Mouse (Mus musculus): Measurements from ENCODE around the gene Crispld2. TPM values are rescaled to one million over a fixed set of nuclear protein-coding genes. Genes with fewer than 3 reads are reported as not detected.

Gene Crispld2
- polyA plus RNA-seq, 1 experiment: 8.4 TPM

- no peak for DNase-seq (ENCODE audit: low read depth, low spot score)
- 37% methylated on average over 6 of the region's 6 CpGs for WGBS
Measured at GRCm38 (mm10) chr8:119994556-119994955, 2.3 kb downstream of the Crispld2 start.

DNA sequence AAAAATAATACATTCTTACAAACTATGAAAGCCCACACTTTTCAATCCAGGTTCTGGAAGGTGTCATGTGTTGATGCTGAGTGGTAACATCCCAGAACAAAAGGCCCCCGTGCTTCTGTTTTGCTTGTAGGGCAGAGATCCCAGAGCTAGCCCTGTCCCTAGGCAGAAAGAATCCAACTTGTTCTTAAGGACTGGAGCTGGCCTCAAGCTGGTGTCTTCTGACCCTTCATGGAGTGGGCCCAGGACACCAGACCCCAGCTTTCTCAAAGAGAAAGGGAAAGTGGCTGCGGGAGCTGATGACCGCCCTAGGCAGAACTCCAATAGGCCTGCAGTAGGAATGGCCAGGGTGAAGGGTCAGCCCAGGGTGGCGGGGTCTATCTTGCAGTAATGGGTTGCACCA, 5.0 kb downstream of the Crispld2 start:
- DNase-seq (ENCODE audit: low read depth, low spot score): no peak
- 78% methylated on average over 4 of the region's 4 CpGs for WGBS

DNA sequence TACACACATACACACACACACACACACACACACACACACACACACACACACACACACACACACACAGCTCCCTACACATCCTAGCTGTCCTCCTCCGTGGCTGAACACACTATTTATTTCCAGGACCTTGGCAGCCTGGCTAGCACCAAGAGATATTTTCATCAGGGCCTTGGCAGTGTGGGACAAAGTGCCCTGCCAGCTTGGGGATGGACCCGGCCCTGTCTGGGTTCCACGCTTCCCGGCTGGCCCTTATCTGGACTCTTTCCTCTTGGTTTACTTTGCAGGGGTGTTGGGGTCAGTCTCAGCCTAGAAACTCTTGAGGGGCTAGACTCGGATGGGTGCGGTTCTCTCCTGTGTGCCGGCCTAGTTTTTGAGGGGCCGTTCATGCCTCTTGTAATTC, 8.2 kb downstream of the Crispld2 start:
- no peak for DNase-seq (ENCODE audit: low read depth, low spot score)
- 28% methylated on average over 8 of the region's 8 CpGs for WGBS

DNA sequence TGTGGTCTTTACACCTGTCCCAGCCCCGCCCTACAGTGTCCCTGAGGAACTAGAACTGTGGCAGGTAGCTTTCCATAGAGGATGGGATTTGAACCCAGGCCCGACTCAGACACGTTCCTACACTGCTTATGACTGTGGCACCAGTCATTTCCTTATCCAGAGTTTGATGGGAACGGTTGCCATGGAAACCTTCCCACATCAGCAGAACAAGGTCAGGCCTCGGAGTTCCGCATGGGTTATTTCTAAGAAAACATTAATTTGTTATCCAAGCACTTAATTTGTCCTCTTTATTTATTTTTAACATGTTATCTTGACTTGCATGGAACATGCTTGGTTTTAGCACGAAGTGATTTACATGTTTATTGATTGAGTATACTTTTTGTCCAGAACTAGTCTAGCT, 9.5 kb downstream of the Crispld2 start:
- DNase-seq (ENCODE audit: low read depth, low spot score): no peak
- WGBS: 61% methylated on average over 7 of the region's 7 CpGs

DNA sequence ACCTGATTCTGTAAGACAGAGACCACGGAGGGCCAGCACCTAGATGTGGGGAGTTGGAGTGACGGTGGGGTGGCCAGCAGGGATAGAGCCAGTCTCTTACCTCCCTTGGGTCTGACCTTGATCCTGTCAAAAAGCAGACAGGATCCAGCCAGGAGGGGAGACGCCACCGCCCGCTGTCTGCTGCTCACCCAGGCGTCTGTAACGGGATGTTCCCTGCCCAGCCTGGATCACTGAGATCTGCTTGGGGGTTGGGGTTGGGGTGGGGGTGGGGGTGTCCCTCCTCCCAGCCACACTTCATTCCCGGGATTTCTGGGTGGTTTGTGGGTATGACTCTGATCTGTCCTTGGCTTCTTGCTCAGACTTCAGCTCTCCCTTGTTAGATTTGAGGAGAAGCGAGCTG, 10.1 kb downstream of the Crispld2 start:
- DNase-seq (ENCODE audit: low read depth, low spot score): no peak
- WGBS: 49% methylated on average over 9 of the region's 9 CpGs

DNA sequence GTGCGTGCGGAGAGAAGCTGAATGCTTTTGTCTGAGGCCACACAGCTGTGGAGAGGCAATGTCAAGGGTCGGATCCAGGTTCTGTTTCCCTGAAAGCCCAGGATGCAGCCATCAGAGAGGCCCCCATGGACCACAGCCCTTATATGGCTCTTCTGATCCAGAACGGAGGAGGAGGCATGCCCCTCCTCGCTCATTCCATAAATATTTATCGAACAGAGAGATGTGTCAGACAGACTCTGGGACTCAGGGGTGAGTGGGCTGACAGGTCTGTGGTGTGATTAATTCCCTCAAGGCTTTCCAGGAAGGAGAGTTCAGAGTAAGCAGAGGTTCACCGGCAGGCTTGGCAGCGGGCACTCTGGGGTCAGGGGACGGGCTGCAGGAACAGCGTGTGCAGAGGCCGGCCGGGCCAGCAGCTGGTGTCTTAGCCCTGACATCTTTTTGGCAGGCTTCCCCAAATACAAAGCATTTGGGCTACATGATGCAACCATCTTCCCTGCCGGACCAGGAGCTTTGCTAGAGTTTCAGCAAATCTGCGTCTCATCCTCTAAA, 12.0 kb downstream of the Crispld2 start:
- no peak for DNase-seq (ENCODE audit: low read depth, low spot score)
- WGBS: 28% methylated on average over 14 of the region's 14 CpGs

GRCm38 (mm10) chr8:120004705-120005381, 12.6 kb downstream of the Crispld2 start:
- 26% methylated on average over 2 of the region's 2 CpGs for WGBS
- no peak for DNase-seq (ENCODE audit: low read depth, low spot score)

DNA sequence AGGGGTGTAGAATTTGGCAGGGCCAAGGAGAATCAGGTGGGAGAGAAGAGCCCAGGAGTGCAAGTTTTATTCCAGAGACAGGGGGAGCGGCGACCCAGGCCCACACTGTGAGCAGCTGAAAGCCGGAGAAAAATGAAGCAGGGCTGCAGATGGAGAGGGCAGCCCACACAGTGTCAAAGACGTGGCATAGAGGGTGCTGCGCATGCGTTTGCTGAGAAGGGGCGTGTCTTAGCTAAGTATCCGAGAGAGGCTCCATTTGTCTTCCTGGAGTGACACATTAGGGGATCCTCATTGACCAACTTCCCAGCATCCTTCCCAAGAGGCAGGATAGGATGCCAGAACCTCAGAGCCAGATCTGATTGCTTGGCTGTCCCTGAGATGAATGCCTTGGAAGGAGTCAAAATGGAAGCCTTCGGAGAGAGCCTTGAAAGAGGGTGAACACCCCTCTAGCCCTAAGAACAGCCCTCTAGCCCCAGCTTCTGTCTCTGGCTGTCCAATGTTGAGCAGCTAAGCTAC, 14.5 kb downstream of the Crispld2 start:
- 49% methylated on average over 9 of the region's 9 CpGs for WGBS
- DNase-seq (ENCODE audit: low read depth, low spot score): no peak

DNA sequence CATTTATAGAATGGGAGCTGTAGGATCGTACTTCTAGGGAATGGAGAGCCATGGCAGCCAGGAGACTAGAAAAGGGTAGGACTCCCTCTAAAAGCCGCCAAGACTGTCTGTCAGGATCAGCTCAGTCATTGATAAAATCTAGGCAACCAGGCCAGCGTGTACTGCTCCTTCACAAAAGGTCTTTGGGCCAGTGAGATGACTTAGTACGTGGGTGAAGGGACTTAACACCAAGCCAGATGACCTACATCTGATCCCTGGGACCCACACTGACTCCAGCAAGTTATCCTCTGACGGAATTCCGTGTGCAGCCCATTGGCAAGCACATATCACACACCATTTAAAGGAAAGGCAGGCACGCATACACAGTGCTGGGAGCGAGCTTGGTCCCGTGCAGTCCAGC, 14.9 kb downstream of the Crispld2 start:
- DNase-seq (ENCODE audit: low read depth, low spot score): no peak
- 75% methylated on average over 9 of the region's 9 CpGs for WGBS

- WGBS: 44% methylated on average over 6 of the region's 6 CpGs
- no peak for DNase-seq (ENCODE audit: low read depth, low spot score)
Measured at GRCm38 (mm10) chr8:120009284-120009683, 17.0 kb downstream of the Crispld2 start.

GRCm38 (mm10) chr8:120012491-120012890, 20.3 kb downstream of the Crispld2 start:
- no peak for DNase-seq (ENCODE audit: low read depth, low spot score)
- WGBS: 83% methylated on average over 8 of the region's 8 CpGs

DNA sequence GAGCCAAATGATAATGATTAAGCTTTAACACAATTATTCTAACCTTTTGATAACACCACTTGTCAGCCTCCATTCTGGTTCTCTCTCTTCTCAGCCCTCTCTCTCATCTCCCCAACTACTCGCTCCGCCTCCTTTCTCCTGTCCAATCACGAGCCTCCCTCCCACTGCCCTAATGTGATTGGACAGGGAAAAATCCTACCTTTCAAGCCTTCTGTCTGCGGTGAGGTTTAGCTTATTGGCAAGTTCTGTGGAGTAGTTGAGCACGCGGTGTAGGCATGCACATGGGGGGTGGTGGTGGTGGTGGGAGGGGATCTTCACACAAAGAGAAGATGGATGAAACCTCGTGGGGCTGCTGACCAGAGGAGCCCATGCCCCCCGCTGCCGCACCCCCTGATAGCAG, 20.7 kb downstream of the Crispld2 start:
- 47% methylated on average over 9 of the region's 9 CpGs for WGBS
- no peak for DNase-seq (ENCODE audit: low read depth, low spot score)

DNA sequence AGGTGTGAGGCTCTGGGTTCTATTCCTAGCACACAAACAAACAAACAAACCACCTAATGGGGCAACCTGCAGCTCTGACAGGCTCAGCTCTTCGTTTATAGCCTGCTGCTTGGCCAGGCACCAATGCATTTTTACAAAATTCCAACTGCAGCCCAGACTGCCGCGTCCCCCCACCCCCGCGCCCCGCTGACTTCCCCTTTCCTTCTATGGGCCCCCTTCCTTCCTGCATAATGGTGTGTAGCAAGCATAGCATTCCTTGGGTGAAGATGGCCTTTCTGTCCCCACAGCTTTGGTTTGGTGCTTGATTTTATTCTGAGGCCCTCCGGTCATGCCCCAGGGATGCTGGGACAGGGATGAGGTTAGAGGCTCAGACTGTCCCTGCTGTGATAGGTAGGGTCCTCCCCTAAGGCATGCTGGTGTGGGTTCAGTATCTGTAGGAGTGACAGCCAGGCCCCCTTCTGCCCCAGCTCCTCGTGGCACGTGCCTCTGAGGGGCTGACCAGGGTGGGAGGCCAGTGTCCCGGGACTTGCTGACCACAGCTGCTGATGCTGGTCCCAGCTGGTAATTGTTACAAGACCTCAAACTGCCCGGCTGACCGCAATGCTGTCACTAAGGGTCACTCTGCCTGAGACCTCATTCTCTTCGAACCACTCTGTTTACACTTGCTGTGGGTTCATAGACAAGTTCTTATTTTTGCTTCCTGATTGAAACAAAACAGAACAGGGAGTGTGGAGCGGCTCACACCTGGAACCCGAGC, 22.2 kb downstream of the Crispld2 start:
- DNase-seq (ENCODE audit: low read depth, low spot score): no peak
- 53% methylated on average over 15 of the region's 15 CpGs for WGBS

DNA sequence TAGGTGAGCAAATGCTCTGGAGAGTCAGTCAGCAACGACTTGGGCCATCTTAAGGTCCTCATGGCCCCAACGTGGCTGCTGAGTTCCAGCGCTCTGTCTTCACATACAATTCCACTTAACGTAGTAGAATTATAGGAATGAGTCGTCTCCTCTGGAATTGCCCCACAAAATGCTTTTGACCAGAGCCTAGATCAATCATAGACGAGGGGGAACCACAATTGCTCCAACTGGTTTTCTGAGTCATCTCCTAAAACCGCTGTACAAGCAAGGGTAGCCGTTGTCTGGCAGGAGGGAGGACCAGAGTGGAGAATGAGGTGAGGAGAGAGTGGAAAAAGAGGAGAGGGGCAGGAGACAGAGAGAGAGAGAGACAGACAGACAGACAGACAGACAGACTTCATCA, 23.7 kb downstream of the Crispld2 start:
- no peak for DNase-seq (ENCODE audit: low read depth, low spot score)
- 66% methylated on average over 8 of the region's 8 CpGs for WGBS

DNA sequence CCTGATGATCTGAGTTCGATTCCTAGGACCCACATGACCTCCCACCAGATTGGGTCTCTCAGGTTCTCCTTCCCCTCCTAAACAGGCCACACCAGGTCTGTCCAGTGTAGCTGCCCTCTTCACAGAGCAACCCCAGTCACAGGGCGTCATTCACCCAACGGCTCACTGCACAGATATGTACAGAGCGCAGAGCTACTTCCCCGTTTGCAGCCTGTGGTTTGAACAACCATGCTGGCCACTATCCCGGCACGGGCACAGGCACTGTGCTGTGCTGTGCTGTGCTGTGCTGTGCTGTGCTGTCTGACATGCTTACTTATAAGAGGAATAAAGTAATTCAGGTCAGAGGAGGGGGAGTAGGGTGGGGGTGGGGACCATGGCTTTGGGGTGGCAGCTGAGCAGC, 24.2 kb downstream of the Crispld2 start:
- 57% methylated on average over 7 of the region's 7 CpGs for WGBS
- no peak for DNase-seq (ENCODE audit: low read depth, low spot score)

GRCm38 (mm10) chr8:120017349-120017748, 25.1 kb downstream of the Crispld2 start:
- 86% methylated on average over 13 of the region's 13 CpGs for WGBS
- DNase-seq (ENCODE audit: low read depth, low spot score): no peak

- WGBS: 96% methylated on average over 6 of the region's 6 CpGs
- DNase-seq (ENCODE audit: low read depth, low spot score): no peak
Measured at GRCm38 (mm10) chr8:120017786-120018185, 25.5 kb downstream of the Crispld2 start.

- no peak for DNase-seq (ENCODE audit: low read depth, low spot score)
- 74% methylated on average over 6 of the region's 6 CpGs for WGBS
Measured at GRCm38 (mm10) chr8:120018379-120018778, 26.1 kb downstream of the Crispld2 start.

- no peak for DNase-seq (ENCODE audit: low read depth, low spot score)
- WGBS: 84% methylated on average over 5 of the region's 5 CpGs
Measured at GRCm38 (mm10) chr8:120019297-120019696, 27.1 kb downstream of the Crispld2 start.

DNA sequence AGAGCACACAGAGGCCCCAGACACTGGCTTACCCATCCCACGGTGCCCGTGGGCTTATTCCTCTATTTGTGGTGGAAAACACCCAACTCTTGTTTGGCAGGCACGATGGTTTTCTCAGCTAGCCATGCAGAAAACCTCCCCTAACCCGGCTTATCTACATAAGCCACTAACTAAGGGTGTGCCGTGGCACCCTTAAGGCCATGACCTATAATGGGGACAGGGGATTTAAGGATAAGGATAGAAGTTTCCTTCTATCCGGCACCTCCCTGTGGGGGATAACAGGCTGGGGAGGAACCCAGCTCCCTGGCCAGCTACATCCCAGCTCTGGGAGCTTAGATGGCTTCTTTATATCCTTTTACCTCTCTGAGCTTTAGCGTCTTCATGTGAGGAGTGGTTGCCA, 28.1 kb downstream of the Crispld2 start:
- DNase-seq (ENCODE audit: low read depth, low spot score): no peak
- WGBS: 74% methylated on average over 7 of the region's 7 CpGs

GRCm38 (mm10) chr8:120026199-120026598, 34.0 kb downstream of the Crispld2 start:
- 88% methylated on average over 5 of the region's 5 CpGs for WGBS

More at GRCm38 (mm10) chr8:120026199-120026598, 34.0 kb downstream of the Crispld2 start:
- no peak for DNase-seq (ENCODE audit: low read depth, low spot score)
